Mouse (Mus musculus) ES-E14 (cell line): ENCODE results near the gene Etv6. TPM values are rescaled to one million over a fixed set of nuclear protein-coding genes. Genes with fewer than 3 reads are reported as not detected.

Source experiments
- DNase-seq: peaks from one replicate; pipeline ENCODE4 v3.0.0-alpha.2; 2013; ENCODE audit warnings: low read depth, low spot score
- H3K27ac ChIP-seq: 2 replicates; pipeline ENCODE4 v1.5.1; 2012; ENCODE audit warnings: low read depth, mild to moderate bottlenecking, low read length, moderate library complexity, mixed read lengths; ENCODE audit not compliant: poor library complexity, insufficient read depth, severe bottlenecking
- H3K36me3 ChIP-seq: 2 replicates; pipeline ENCODE4 v1.6.1; 2012; ENCODE audit warnings: mild to moderate bottlenecking, low read length, moderate library complexity, mixed read lengths; ENCODE audit not compliant: control insufficient read depth, poor library complexity, insufficient read depth, severe bottlenecking
- H3K4me1 ChIP-seq, 2 experiments: fragments of 150-350 bp in 1 of 2; sonication (generic) in 1 of 2; 2 replicates each; pipeline ENCODE4 v1.6.1; 2012; ENCODE audit warnings: low read length in 2 of 2, mild to moderate bottlenecking in 1 of 2, mixed read lengths in 1 of 2; ENCODE audit not compliant: control insufficient read depth in 2 of 2, insufficient read depth in 2 of 2, poor library complexity in 1 of 2
- H3K4me3 ChIP-seq, 2 experiments: fragments of 150-350 bp in 1 of 2; sonication (generic) in 1 of 2; 2 replicates each; pipeline ENCODE4 v1.5.1; 2012; ENCODE audit warnings: low read length in 2 of 2, low read depth in 1 of 2, mild to moderate bottlenecking in 1 of 2, mixed read lengths in 1 of 2; ENCODE audit not compliant: insufficient read depth in 1 of 2, poor library complexity in 1 of 2, severe bottlenecking in 1 of 2
- H3K9ac ChIP-seq: 2 replicates; pipeline ENCODE4 v1.6.1; 2012; ENCODE audit warnings: low read depth, mild to moderate bottlenecking, low read length, mixed read lengths; ENCODE audit not compliant: poor library complexity, insufficient read depth, severe bottlenecking
- H3K9me3 ChIP-seq: fragments of 150-350 bp; sonication (generic); 2 replicates; pipeline ENCODE4 v1.6.1; 2012; ENCODE audit warnings: low read depth, mild to moderate bottlenecking, low read length; ENCODE audit not compliant: control insufficient read depth, insufficient read depth
- CHD2 ChIP-seq: IDR thresholded peaks from 2 replicates; pipeline ENCODE4 v1.6.1; 2014; ENCODE audit warnings: mild to moderate bottlenecking, low read depth, low read length, inconsistent platforms
- HCFC1 ChIP-seq: IDR thresholded peaks from 2 replicates; pipeline ENCODE4 v1.6.1; 2012; ENCODE audit warnings: low read length, inconsistent platforms, borderline replicate concordance; ENCODE audit not compliant: insufficient read depth
- MAFK ChIP-seq: IDR thresholded peaks from 2 replicates; pipeline ENCODE4 v1.6.1; 2014; ENCODE audit warnings: mild to moderate bottlenecking, low read depth, low read length, inconsistent platforms; ENCODE audit not compliant: insufficient read depth
- ZC3H11A ChIP-seq: IDR thresholded peaks from 2 replicates; pipeline ENCODE4 v1.6.1; 2012; ENCODE audit warnings: low read depth, mild to moderate bottlenecking, inconsistent platforms, low read length, borderline replicate concordance
- ZNF384 ChIP-seq: IDR thresholded peaks from 2 replicates; pipeline ENCODE4 v1.6.1; 2012; ENCODE audit warnings: low read depth, low read length, inconsistent platforms
- in situ Hi-C, 2 experiments: fragments of 600-800 bp; cut with MboI; formaldehyde crosslinking; loops; one replicate each; pipeline ENCODE4 v1.15.1; 2025; ENCODE audit warnings: low sequenced_read_pairs in 2 of 2, inconsistent platforms in 1 of 2; ENCODE audit not compliant: unreplicated experiment in 2 of 2
- total RNA-seq: library from RNA; depleted of rRNA; stranded (reverse); fragments of 300-350 nt; gene quantifications from 2 replicates; pipeline ENCODE4 v1.2.3, GENCODE M21; 2012

Gene Etv6
- total RNA-seq, 1 experiment = 11.8 TPM

DNA sequence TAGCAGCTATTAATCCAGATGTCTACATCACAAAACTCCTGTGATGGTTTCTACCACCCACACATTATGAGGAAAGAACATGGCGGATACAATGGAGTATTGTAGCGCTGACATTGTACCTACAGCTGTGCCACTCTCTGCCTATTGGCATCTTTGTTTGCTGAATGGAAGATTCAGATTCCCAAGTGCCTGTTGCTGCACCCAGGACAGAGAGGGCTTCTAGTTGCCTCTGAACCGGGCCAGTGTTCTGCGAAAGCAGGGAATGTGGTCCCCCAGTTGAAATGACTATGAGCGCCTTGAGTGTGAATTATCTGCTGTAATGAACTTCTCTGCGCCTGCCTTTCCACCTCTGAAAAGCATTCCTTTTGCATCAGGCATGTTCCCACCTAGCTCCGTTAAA, 114.1 kb downstream of the Etv6 start:
- H3K4me1 ChIP-seq = no peaks in the 10 kb centered on the region
- H3K9ac ChIP-seq = no peak overlapping the region
- no peak overlapping the region for H3K27ac ChIP-seq
- no peak for DNase-seq
- H3K4me3 ChIP-seq = no peak overlapping the region
- H3K36me3 ChIP-seq = no peaks in the 10 kb centered on the region; the same call in 1 of the 2 replicates
- no peaks in the 10 kb centered on the region for H3K9me3 ChIP-seq
- in situ Hi-C loops = no loop called here
- no peak for TF ChIP-seq ZNF384
- no peak for TF ChIP-seq ZC3H11A
- no peak for TF ChIP-seq CHD2
- TF ChIP-seq MAFK = no peak
- no peak for TF ChIP-seq HCFC1

- no peaks in the 10 kb centered on the region; the same call in 1 of the 2 replicates for H3K36me3 ChIP-seq
- no peaks in the 10 kb centered on the region for H3K9me3 ChIP-seq
- no peak overlapping the region for H3K9ac ChIP-seq
- no peak overlapping the region for H3K4me3 ChIP-seq
- H3K4me1 ChIP-seq = no peaks in the 10 kb centered on the region
- in situ Hi-C loops = no loop called here
- DNase-seq = no peak
- no peak for TF ChIP-seq ZC3H11A
- no peak for TF ChIP-seq CHD2
- TF ChIP-seq HCFC1 = no peak
- TF ChIP-seq MAFK = no peak
- TF ChIP-seq ZNF384 = no peak
- H3K27ac ChIP-seq = no peak overlapping the region
Observed at GRCm38 (mm10) chr6:134151022-134151680, 115.7 kb downstream of the Etv6 start.

DNA sequence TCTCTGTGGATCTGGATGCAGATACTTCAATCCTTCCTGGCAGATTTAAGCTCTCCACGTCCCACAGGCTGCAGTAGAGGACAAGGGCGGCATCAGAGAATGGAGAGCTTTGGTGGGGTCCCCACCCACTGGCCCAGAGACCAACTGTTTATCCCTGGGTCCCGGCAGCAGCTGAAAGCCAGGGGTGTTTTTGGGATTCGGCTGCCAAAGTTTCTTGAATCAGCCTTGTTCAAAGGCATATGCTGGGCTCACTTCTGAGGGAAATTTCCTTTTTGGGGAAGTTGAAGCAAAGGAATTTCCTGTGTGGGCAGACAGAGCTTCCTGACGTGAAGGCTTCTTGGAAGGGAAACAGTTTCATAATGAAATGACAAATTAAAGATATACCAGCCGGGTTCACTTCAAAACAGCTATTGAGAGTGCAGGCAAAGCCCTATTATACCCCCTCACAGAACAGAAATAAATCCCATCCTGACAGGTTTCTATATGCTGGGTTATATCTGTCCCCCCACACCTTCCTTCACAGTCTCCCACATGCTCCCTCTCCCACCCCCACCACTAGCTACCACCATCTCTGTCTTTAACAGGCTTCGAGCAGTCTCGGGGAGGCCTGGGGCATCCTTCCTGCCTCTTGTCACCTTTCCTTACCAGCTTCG, 116.5 kb downstream of the Etv6 start:
- in situ Hi-C loops = no loop called here
- no peaks in the 10 kb centered on the region for H3K4me1 ChIP-seq
- no peak for DNase-seq
- H3K36me3 ChIP-seq = no peaks in the 10 kb centered on the region
- no peak overlapping the region for H3K9ac ChIP-seq
- no peak overlapping the region for H3K4me3 ChIP-seq
- H3K27ac ChIP-seq = no peak overlapping the region
- H3K9me3 ChIP-seq = no peaks in the 10 kb centered on the region
- TF ChIP-seq CHD2 (no peak), MAFK (no peak), ZC3H11A (no peak), ZNF384 (no peak), HCFC1 (no peak)

DNA sequence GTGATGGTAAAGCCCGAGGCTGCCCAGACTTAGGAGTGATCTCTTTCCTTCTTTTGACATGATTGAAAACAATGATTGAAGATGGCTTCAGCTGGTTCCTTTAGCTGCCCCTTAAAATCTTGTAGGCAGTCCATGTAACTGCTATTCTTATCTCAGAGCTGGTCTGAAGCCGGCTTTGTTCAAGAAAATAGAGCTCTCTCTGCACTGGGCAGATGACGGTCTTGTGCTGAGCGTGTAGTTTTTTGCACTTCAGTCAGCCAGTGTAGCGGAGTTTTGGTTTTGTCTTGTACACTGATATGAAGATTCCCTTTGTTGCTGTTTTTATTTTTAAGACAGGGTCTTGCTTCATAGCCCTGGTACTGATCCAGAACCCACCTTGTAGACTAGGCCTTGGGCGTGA, 117.0 kb downstream of the Etv6 start:
- TF ChIP-seq MAFK (no peak), ZNF384 (no peak), CHD2 (no peak)
- no peak overlapping the region for H3K4me3 ChIP-seq
- no peaks in the 10 kb centered on the region for H3K9me3 ChIP-seq
- H3K27ac ChIP-seq = no peak overlapping the region
- no peaks in the 10 kb centered on the region for H3K36me3 ChIP-seq
- H3K4me1 ChIP-seq = no peaks in the 10 kb centered on the region
- no peak for DNase-seq
- in situ Hi-C loops = no loop called here
- no peak overlapping the region for H3K9ac ChIP-seq

- DNase-seq = no peak
- TF ChIP-seq ZNF384 = no peak
- no peak for TF ChIP-seq ZC3H11A
- TF ChIP-seq CHD2 = no peak
- TF ChIP-seq HCFC1 = no peak
- TF ChIP-seq MAFK = no peak
- no peaks in the 10 kb centered on the region for H3K9me3 ChIP-seq
- H3K36me3 ChIP-seq = no peaks in the 10 kb centered on the region
- no peaks in the 10 kb centered on the region for H3K4me1 ChIP-seq
- no peak overlapping the region for H3K27ac ChIP-seq
- no peak overlapping the region for H3K4me3 ChIP-seq
- in situ Hi-C loops = no loop called here
- H3K9ac ChIP-seq = no peak overlapping the region
Observed at GRCm38 (mm10) chr6:134154746-134155145, 119.2 kb downstream of the Etv6 start.
